Mouse (Mus musculus) stomach, postnatal 0 days (tissue): ENCODE measurements around the gene Afmid. TPM values are rescaled to one million over a fixed set of nuclear protein-coding genes. Genes with fewer than 3 reads are reported as not detected.
"Not testable (repeated sequence)": the region's sequence is repeated elsewhere in the genome, so short reads cannot be mapped to it uniquely, and the experiment has no call there.

Experiments
- ATAC-seq: fragments of 200-750 bp; cut with Nextera tagmentation; 2 replicates; pipeline ENCODE4 v1.8.0; 2017; ENCODE audit not compliant: low FRiP score, low TSS enrichment
- DNase-seq: peaks from one replicate; pipeline ENCODE4 v3.0.0-alpha.2; 2016; ENCODE audit warnings: low spot score
- H3K27ac ChIP-seq: fragments of 300-500 bp; sonication (generic); replicated peaks from 2 replicates; pipeline ENCODE4 v1.5.1; 2014; ENCODE audit warnings: mild to moderate bottlenecking, control low read depth
- H3K27me3 ChIP-seq: fragments of 300-500 bp; sonication (generic); 2 replicates; pipeline ENCODE4 v1.6.1; 2014; ENCODE audit warnings: low read length; ENCODE audit not compliant: control insufficient read depth, insufficient read depth
- H3K36me3 ChIP-seq: fragments of 300-500 bp; sonication (generic); 2 replicates; pipeline ENCODE4 v1.6.1; 2014; ENCODE audit warnings: low read length, mixed read lengths; ENCODE audit not compliant: control insufficient read depth, insufficient read depth
- H3K4me1 ChIP-seq: fragments of 300-500 bp; sonication (generic); replicated peaks from 2 replicates; pipeline ENCODE4 v1.6.1; 2014; ENCODE audit warnings: antibody characterized with exemption; ENCODE audit not compliant: control insufficient read depth, insufficient read depth
- H3K4me2 ChIP-seq: fragments of 300-500 bp; sonication (generic); replicated peaks from 2 replicates; pipeline ENCODE4 v1.6.1; 2014; ENCODE audit warnings: low read depth, mild to moderate bottlenecking, control low read depth, moderate library complexity
- H3K4me3 ChIP-seq: fragments of 300-500 bp; sonication (generic); 2 replicates; pipeline ENCODE4 v1.5.1; 2014; ENCODE audit warnings: low read depth, low read length, control low read depth
- H3K9ac ChIP-seq: fragments of 300-500 bp; sonication (generic); 2 replicates; pipeline ENCODE4 v1.6.1; 2014; ENCODE audit warnings: mild to moderate bottlenecking, low read length, control low read depth, mixed read lengths
- H3K9me3 ChIP-seq: fragments of 300-500 bp; sonication (generic); 2 replicates; pipeline ENCODE4 v1.6.1; 2016; ENCODE audit warnings: low read length; ENCODE audit not compliant: control insufficient read depth
- CTCF ChIP-seq: IDR thresholded peaks from 2 replicates; pipeline ENCODE4 v1.5.1; 2016; ENCODE audit warnings: antibody characterized with exemption, low read depth, mild to moderate bottlenecking, moderate library complexity
- EP300 ChIP-seq: optimal IDR thresholded peaks from 2 replicates; pipeline ENCODE3; 2016; ENCODE audit warnings: antibody characterized with exemption
- WGBS: fragments of 180-500 bp; shearing (Covaris S2); extraction: QIAGEN DNeasy Blood & Tissue Kit; methylation state at CpG from one replicate; pipeline ENCODE4 v1.1.7; 2014; 5-methylcytosine and 5-hydroxymethylcytosine counted together
- polyA plus RNA-seq: library from polyadenylated mRNA; unstranded; fragments of >200 nt; fragmentation: Nextera tagmentation; extraction: Ambion mirVana; gene quantifications from 2 replicates; pipeline ENCODE4 v1.2.1, GENCODE M21; 2015

The Afmid gene
- polyA plus RNA-seq, 1 experiment from 2014 or later = 5.7 TPM

DNA sequence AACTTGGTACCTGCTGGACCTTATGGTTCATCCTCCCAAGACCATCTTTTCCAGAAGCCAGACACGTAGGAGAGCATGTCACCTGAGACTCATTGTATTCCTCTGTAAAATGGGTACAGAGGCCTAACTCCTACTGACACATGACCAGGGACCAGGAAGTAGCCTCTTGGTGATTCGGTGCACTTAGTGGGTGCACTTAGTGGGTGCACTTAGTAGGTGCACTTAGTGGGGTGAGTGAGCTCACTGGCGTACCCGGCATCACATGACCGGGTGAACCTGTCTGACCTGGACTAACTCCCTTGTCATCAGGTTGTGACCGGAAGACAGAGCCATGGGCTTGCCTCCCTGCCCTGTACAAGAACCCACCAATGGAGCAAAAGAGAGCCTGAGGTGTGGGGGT is 18.9 kb upstream of the Afmid start:
- H3K36me3 ChIP-seq = no peaks in the 10 kb centered on the region
- no peak for DNase-seq
- H3K4me2 ChIP-seq = no peak overlapping the region
- H3K4me3 ChIP-seq = no peak overlapping the region
- no peaks in the 10 kb centered on the region for H3K9me3 ChIP-seq
- 0 out of 2 replicates have a peak, but pooled peaks cover 3% of the 10 kb centered on the region for H3K4me1 ChIP-seq
- WGBS = 92% methylated on average over 6 of the region's 6 CpGs
- no peak overlapping the region for H3K9ac ChIP-seq
- H3K27me3 ChIP-seq = no peaks in the 10 kb centered on the region
- ATAC-seq = no peak
- no peak overlapping the region for H3K27ac ChIP-seq
- TF ChIP-seq CTCF (no peak), EP300 (no peak)

DNA sequence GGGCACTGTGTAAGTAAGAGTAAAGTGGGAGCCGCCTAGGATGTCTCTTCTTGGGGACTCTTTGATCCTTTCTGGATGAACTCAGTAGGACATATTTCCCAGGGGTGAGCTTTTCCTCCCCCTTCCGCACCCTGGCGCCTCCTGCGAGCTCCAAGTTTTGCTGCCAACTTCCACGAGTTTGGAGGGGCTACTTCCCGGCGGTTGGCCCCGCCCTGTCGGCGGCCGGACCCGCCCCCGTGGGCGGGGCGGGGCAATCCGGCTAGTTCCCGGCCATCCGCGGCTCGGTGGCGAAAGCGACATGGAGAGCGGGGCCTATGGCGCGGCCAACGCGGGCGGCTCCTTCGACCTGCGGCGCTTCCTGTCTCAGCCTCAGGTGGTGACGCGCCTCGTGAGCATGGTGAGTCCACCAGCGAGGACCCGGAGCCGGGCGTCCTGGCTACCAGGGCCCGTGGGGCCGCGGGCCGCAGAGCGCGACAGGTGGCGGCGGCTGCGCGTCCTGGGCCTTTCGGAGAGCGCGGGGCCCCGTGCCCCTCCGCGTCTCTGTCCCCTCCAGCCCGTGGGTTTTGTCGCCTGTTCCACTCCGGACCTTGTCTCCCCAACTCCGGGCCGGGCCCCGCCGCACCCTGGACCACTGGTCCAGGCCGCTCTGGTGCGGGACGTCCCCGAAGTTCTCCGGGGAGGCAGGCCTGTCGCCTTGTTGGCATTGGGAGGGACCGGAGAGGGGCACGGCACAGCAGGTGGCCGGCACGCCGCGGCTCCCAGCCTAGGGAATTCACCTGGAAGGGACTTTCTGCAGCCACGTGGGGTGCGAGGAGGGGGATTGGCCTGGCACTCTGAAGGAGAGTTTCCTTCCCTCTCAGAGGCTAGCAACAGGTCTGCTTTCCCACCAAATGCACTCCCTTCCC is 16.1 kb upstream of the Afmid start, which contains the start of the genes Gm20708 and Syngr2:
Gm20708 (plus strand) TSS at position 262 of the 905 bp plus-strand sequence.
Syngr2 (plus strand) TSS at position 262 of the 905 bp plus-strand sequence.
- DNase-seq (peak; percentile 86), ATAC-seq (peak; percentile 57)
- Histone ChIP-seq H3K27ac (peak within 1 kb of the TSS; percentile 95), H3K4me3 (peak within 1 kb of the TSS; percentile 92), H3K4me1 (0 out of 2 replicates have a peak, but pooled peaks cover 3% of the 10 kb centered on the region), H3K9ac (peak within 1 kb of the TSS; percentile 90), H3K36me3 (0 out of 2 replicates have a peak, but pooled peaks cover 6% of the 10 kb centered on the region), H3K9me3 (no peaks in the 10 kb centered on the region), H3K27me3 (no peaks in the 10 kb centered on the region), H3K4me2 (peak within 1 kb of the TSS; percentile 95)
- under 1% methylated on average over 73 of the region's 75 CpGs for WGBS
- TF ChIP-seq EP300 (no peak), CTCF (no peak; the same call in 1 of the 2 replicates)

DNA sequence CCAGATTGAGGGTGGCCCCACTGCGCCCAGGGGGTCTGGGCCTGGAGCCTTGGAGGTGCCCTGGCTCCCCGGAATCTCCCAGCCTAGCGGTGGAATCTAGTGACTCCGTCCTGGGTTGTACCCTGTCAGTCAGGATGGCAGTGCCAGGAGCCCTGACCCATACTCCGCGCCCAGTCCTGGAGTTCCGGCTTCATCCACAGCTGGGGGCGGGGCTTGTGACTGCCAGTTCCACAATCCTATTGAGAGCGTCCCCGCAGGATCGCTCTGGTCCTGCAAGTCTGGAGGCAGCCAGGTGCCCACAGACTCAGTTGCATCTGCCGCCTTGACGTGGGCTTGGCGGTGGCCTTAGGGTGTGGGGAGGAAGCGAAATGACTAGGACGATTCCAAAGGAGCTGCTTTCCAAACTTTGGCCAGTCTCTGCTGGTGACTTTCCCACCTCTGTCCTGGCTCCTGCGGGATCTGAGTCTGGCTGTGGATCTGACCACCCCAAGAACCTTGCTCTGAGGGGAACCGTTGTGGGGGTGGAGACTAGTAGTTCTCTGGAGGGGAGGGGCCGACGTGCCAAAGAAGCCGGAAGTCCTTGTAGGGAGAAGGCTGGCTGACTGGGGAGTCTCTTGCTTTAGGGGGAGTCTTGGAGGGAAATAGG is 15.2 kb upstream of the Afmid start:
- H3K9me3 ChIP-seq = no peaks in the 10 kb centered on the region
- H3K27ac ChIP-seq = peak overlapping the region; percentile 95
- under 1% methylated on average over 21 of the region's 21 CpGs for WGBS
- peak; percentile 98 for DNase-seq
- H3K9ac ChIP-seq = peak overlapping the region; percentile 90
- 0 out of 2 replicates have a peak, but pooled peaks cover 3% of the 10 kb centered on the region for H3K4me1 ChIP-seq
- H3K27me3 ChIP-seq = no peaks in the 10 kb centered on the region
- peak overlapping the region; percentile 92 for H3K4me3 ChIP-seq
- 0 out of 2 replicates have a peak, but pooled peaks cover 6% of the 10 kb centered on the region for H3K36me3 ChIP-seq
- H3K4me2 ChIP-seq = peak overlapping the region; percentile 95
- ATAC-seq = peak; percentile 92
- TF ChIP-seq EP300 = no peak
- peak; percentile 71 for TF ChIP-seq CTCF

DNA sequence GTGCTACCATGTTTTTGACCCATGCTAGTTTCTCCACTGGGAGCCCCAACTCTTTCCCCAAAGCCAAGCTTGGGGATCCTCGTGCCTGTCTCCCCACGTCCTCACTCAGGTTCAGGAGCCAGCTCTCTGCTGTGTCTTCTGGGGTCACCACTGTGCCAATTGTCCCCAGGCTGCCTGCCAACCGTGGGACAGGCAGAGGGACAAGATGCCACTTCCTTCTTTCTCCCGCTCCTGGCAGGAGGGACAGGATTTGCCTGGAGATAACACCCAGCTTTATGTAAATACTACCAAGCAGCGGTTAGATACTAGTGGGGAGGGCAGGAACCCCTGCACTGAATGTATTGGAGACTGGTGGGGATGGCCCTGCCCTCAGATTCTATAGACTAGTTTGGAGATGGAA is 11.9 kb upstream of the Afmid start:
- DNase-seq (no peak), ATAC-seq (no peak)
- Histone ChIP-seq H3K4me3 (no peak overlapping the region), H3K27ac (no peak overlapping the region), H3K4me1 (0 out of 2 replicates have a peak, but pooled peaks cover 3% of the 10 kb centered on the region), H3K4me2 (no peak overlapping the region), H3K9me3 (no peaks in the 10 kb centered on the region), H3K9ac (no peak overlapping the region), H3K36me3 (peaks cover 7% of the 10 kb centered on the region; the same call in 1 of the 2 replicates), H3K27me3 (no peaks in the 10 kb centered on the region)
- no peak for TF ChIP-seq CTCF
- no peak for TF ChIP-seq EP300
- 54% methylated on average over 5 of the region's 5 CpGs for WGBS

DNA sequence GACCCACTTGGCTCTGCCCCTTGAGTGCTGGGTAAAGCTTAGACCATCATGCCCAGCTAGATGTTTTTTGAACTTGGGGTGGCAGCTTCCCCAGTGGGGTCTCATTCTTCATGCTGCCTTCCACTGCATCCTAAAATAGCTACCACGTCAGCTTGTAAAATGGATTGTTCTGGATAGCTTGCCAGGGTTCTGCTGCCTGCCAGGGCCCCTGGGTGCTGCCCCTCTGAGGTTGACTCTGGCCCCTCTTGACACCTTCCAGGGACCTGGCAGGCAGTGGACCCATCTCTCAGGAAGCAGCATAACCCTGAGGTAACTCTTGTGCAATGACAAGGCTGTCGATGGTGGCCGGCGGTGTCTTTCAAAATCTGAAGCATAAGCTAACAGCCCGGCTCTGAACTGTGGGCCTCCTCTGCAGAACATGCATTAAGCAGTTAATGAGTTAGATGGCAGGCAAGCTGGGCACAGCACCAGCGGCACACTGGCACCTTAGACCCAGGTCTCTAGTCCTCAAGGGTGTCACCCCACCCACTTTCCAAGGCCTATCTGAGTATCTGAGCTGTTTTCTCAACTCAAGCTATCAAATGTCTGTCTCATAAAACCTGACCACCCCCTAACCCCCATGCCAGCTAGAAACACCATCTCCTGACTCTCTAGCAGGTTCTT is 10.9 kb upstream of the Afmid start:
- H3K36me3 ChIP-seq = peaks cover 9% of the 10 kb centered on the region; the same call in 1 of the 2 replicates

DNA sequence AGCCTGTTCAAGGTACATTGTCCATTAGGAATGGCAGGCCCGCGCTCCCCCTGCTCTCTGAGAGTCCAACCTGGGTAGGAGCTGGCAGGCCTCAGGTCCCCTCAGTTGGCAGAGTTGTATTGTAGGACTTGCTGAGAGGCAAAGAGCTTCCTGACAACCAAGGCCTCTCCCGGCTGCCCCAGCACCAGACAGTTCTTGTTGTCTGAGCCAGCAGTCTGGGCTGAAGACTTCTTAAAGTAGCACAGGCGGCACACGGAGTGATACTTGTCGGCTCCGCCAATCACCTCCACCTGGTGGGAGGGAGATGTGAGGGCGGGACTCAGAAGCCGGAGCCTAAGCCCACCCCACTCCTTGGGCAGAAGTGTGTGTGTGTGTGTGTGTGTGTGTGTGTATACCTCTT is 9.9 kb upstream of the Afmid start:
- not testable (repeated sequence) for ATAC-seq, DNase-seq
- 66% methylated on average over 9 of the region's 9 CpGs for WGBS

More for the DNA sequence above, 10.9 kb upstream of the Afmid start:
- no peak for DNase-seq
- 79% methylated on average over 6 of the region's 6 CpGs for WGBS
- Histone ChIP-seq H3K27me3 (no peaks in the 10 kb centered on the region), H3K4me1 (0 out of 2 replicates have a peak, but pooled peaks cover 3% of the 10 kb centered on the region), H3K4me2 (no peak overlapping the region), H3K27ac (no peak overlapping the region), H3K4me3 (no peak overlapping the region), H3K9me3 (no peaks in the 10 kb centered on the region), H3K9ac (no peak overlapping the region)
- TF ChIP-seq CTCF (no peak), EP300 (no peak)
- ATAC-seq = no peak

More for the DNA sequence above, 9.9 kb upstream of the Afmid start:
- H3K9me3 ChIP-seq, H3K4me1 ChIP-seq, H3K4me2 ChIP-seq, H3K36me3 ChIP-seq, H3K27me3 ChIP-seq, H3K9ac ChIP-seq, H3K4me3 ChIP-seq: not testable (repeated sequence)
- peak overlapping the region; percentile 13; the same call in 1 of the 2 replicates for H3K27ac ChIP-seq
